Mouse (Mus musculus): ENCODE data around the gene 1700057G04Rik.
"Not testable (repeated sequence)": the region's sequence is repeated elsewhere in the genome, so short reads cannot be mapped to it uniquely, and the experiment has no call there.

1700057G04Rik gene

GRCm38 (mm10) chr9:92305075-92305474 is 4.1 kb upstream of the 1700057G04Rik start:
- no peak for DNase-seq (ENCODE audit: low read depth, low spot score)

GRCm38 (mm10) chr9:92305620-92306220 is 3.5 kb upstream of the 1700057G04Rik start:
- DNase-seq (ENCODE audit: low read depth, low spot score): no peak

GRCm38 (mm10) chr9:92316791-92317190 is 7.6 kb downstream of the 1700057G04Rik start:
- no peak for DNase-seq (ENCODE audit: low read depth, low spot score)

GRCm38 (mm10) chr9:92325936-92326335 is 16.8 kb downstream of the 1700057G04Rik start:
- DNase-seq (ENCODE audit: low read depth, low spot score): not testable (repeated sequence)

- DNase-seq (ENCODE audit: low read depth, low spot score): no peak
Measured at GRCm38 (mm10) chr9:92326813-92327212, 17.6 kb downstream of the 1700057G04Rik start.

GRCm38 (mm10) chr9:92331383-92331782 is 22.2 kb downstream of the 1700057G04Rik start:
- DNase-seq (ENCODE audit: low read depth, low spot score): no peak

GRCm38 (mm10) chr9:92334845-92335244 is 25.7 kb downstream of the 1700057G04Rik start:
- DNase-seq (ENCODE audit: low read depth, low spot score): no peak

- DNase-seq (ENCODE audit: low read depth, low spot score): no peak
Measured at GRCm38 (mm10) chr9:92335277-92335818, 26.2 kb downstream of the 1700057G04Rik start.

GRCm38 (mm10) chr9:92337063-92337462 is 27.9 kb downstream of the 1700057G04Rik start:
- DNase-seq (ENCODE audit: low read depth, low spot score): no peak

- no peak for DNase-seq (ENCODE audit: low read depth, low spot score)
Measured at GRCm38 (mm10) chr9:92337661-92338060, 28.5 kb downstream of the 1700057G04Rik start.

GRCm38 (mm10) chr9:92338954-92339353 is 29.8 kb downstream of the 1700057G04Rik start:
- no peak for DNase-seq (ENCODE audit: low read depth, low spot score)

GRCm38 (mm10) chr9:92351924-92352323 is 42.7 kb downstream of the 1700057G04Rik start:
- DNase-seq (ENCODE audit: low read depth, low spot score): no peak

- DNase-seq (ENCODE audit: low read depth, low spot score): no peak
Measured at GRCm38 (mm10) chr9:92353306-92353705, 44.1 kb downstream of the 1700057G04Rik start.

- DNase-seq (ENCODE audit: low read depth, low spot score): no peak
Measured at GRCm38 (mm10) chr9:92360691-92361310, 51.6 kb downstream of the 1700057G04Rik start.

GRCm38 (mm10) chr9:92363478-92363877 is 54.3 kb downstream of the 1700057G04Rik start:
- DNase-seq (ENCODE audit: low read depth, low spot score): no peak

GRCm38 (mm10) chr9:92368920-92369319 is 59.7 kb downstream of the 1700057G04Rik start:
- no peak for DNase-seq (ENCODE audit: low read depth, low spot score)

GRCm38 (mm10) chr9:92373896-92374295 is 64.7 kb downstream of the 1700057G04Rik start:
- DNase-seq (ENCODE audit: low read depth, low spot score): no peak

- DNase-seq (ENCODE audit: low read depth, low spot score): no peak
Measured at GRCm38 (mm10) chr9:92374705-92375199, 65.6 kb downstream of the 1700057G04Rik start.

- no peak for DNase-seq (ENCODE audit: low read depth, low spot score)
Measured at GRCm38 (mm10) chr9:92375378-92375777, 66.2 kb downstream of the 1700057G04Rik start.

GRCm38 (mm10) chr9:92377967-92378366 is 68.8 kb downstream of the 1700057G04Rik start:
- no peak for DNase-seq (ENCODE audit: low read depth, low spot score)

- DNase-seq (ENCODE audit: low read depth, low spot score): no peak
Measured at GRCm38 (mm10) chr9:92379240-92379639, 70.1 kb downstream of the 1700057G04Rik start.

- DNase-seq (ENCODE audit: low read depth, low spot score): no peak
Measured at GRCm38 (mm10) chr9:92383415-92383814, 74.2 kb downstream of the 1700057G04Rik start.

- no peak for DNase-seq (ENCODE audit: low read depth, low spot score)
Measured at GRCm38 (mm10) chr9:92384401-92384800, 75.2 kb downstream of the 1700057G04Rik start.
